Mouse (Mus musculus) liver, postnatal 0 days (tissue): Measurements from ENCODE around the gene 4930415L06Rik. TPM values are rescaled to one million over a fixed set of nuclear protein-coding genes. Genes with fewer than 3 reads are reported as not detected.

Experiments used
- ATAC-seq: fragments of 200-750 bp; cut with Nextera tagmentation; 2 replicates; pipeline ENCODE4 v1.8.0; 2017; ENCODE audit warnings: mild to moderate bottlenecking, moderate library complexity
- DNase-seq: peaks from one replicate; pipeline ENCODE4 v3.0.0-alpha.2; 2016
- H3K27ac ChIP-seq: fragments of 300-500 bp; sonication (generic); 2 replicates; pipeline ENCODE4 v1.5.1; 2014; ENCODE audit warnings: antibody characterized with exemption, moderate library complexity, mild to moderate bottlenecking, low read depth
- H3K27me3 ChIP-seq: fragments of 300-500 bp; sonication (generic); 2 replicates; pipeline ENCODE4 v1.6.1; 2014; ENCODE audit warnings: low read length, control low read depth, mixed read lengths; ENCODE audit not compliant: insufficient read depth
- H3K36me3 ChIP-seq: fragments of 300-500 bp; sonication (generic); replicated peaks from 2 replicates; pipeline ENCODE4 v1.6.1; 2014; ENCODE audit warnings: mild to moderate bottlenecking, control low read depth, low read length, moderate library complexity, mixed read lengths; ENCODE audit not compliant: insufficient read depth
- H3K4me1 ChIP-seq: fragments of 300-500 bp; sonication (generic); 2 replicates; pipeline ENCODE4 v1.6.1; 2014; ENCODE audit warnings: antibody characterized with exemption, mild to moderate bottlenecking, control low read depth; ENCODE audit not compliant: insufficient read depth
- H3K4me2 ChIP-seq: fragments of 300-500 bp; sonication (generic); 2 replicates; pipeline ENCODE4 v1.6.1; 2014; ENCODE audit warnings: low read depth, mild to moderate bottlenecking, low read length, moderate library complexity, mixed read lengths
- H3K4me3 ChIP-seq: fragments of 300-500 bp; sonication (generic); 2 replicates; pipeline ENCODE4 v1.5.1; 2014; ENCODE audit warnings: low read depth, low read length
- H3K9ac ChIP-seq: fragments of 300-500 bp; sonication (generic); replicated peaks from 2 replicates; pipeline ENCODE4 v1.6.1; 2014; ENCODE audit warnings: mild to moderate bottlenecking, moderate library complexity
- H3K9me3 ChIP-seq: fragments of 300-500 bp; sonication (generic); 2 replicates; pipeline ENCODE4 v1.6.1; 2016; ENCODE audit warnings: mild to moderate bottlenecking, control low read depth, low read length, mixed read lengths
- CTCF ChIP-seq: sonication (generic); IDR thresholded peaks from 2 replicates; pipeline ENCODE4 v1.5.1; 2016; ENCODE audit warnings: antibody characterized with exemption, low read depth
- EP300 ChIP-seq: IDR thresholded peaks from 2 replicates; pipeline ENCODE4 v1.6.1; 2016; ENCODE audit warnings: antibody characterized with exemption, low read depth, mild to moderate bottlenecking
- WGBS: fragments of 180-500 bp; shearing (Covaris S2); extraction: QIAGEN DNeasy Blood & Tissue Kit; methylation state at CpG from one replicate; pipeline ENCODE4 v1.1.7; 2014; ENCODE audit not compliant: insufficient replicate concordance; 5-methylcytosine and 5-hydroxymethylcytosine counted together
- polyA plus RNA-seq: library from polyadenylated mRNA; unstranded; fragments of >200 nt; fragmentation: Nextera tagmentation; extraction: Ambion mirVana; gene quantifications from 2 replicates; pipeline ENCODE4 v1.2.1, GENCODE M21; 2015

The 4930415L06Rik gene
- not detected in 2 replicates for polyA plus RNA-seq

DNA sequence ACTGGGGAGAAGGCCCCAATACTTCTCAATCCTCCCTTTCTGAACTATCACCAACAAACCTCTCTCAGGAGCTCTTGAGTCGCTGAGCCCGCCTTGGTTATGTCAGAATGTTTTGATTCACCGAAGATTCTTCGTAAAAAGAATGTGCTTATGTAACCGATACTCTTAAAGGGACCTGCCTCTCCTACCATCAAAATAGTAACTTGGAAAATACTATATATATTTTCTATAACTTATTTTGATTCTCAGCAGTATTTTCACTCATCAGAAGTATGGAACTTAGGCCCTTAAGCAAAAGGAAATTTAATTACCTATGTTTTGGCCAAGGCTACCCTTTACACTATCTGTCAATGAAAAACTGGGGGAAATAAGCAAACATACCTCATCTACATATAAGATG is at the start of gene 4930415L06Rik:
4930415L06Rik (minus strand) TSS at position 101 of the 400 bp plus-strand sequence.
- Histone ChIP-seq H3K4me1 (no peaks in the 10 kb centered on the region), H3K27ac (no peak within 1 kb of the TSS), H3K27me3 (no peaks in the 10 kb centered on the region), H3K9me3 (no peaks in the 10 kb centered on the region), H3K4me3 (no peak within 1 kb of the TSS), H3K9ac (no peak within 1 kb of the TSS), H3K36me3 (no peaks in the 10 kb centered on the region), H3K4me2 (no peak within 1 kb of the TSS)
- DNase-seq (no peak), ATAC-seq (no peak)
- no peak for TF ChIP-seq CTCF
- TF ChIP-seq EP300: no peak
- 78% methylated on average over 5 of the region's 5 CpGs for WGBS

DNA sequence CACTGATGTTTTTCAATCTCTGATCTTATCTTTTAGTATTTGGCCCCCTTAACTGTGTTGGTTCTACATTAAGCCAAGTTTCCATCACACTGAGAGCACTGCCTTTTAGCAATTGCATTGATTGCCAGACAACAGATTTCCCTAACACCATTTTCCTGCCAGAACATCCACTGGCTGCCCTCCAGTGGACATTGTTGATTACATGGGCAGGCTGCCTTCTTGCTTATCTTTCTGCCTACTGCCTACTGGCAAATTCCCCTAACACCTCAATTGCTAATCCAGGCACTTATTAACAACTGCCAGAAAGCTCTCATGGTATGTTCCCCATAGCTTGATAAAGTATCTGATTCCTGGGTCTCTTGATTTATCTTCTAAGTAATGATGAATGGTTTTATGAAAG is 46.0 kb upstream of the 4930415L06Rik start:
- H3K4me3 ChIP-seq: no peak overlapping the region
- no peaks in the 10 kb centered on the region for H3K9me3 ChIP-seq
- ATAC-seq: no peak
- H3K9ac ChIP-seq: no peak overlapping the region
- no peak overlapping the region for H3K4me2 ChIP-seq
- DNase-seq: no peak
- TF ChIP-seq EP300 (no peak), CTCF (no peak)
- no peaks in the 10 kb centered on the region for H3K27me3 ChIP-seq
- no peaks in the 10 kb centered on the region for H3K36me3 ChIP-seq
- no peak overlapping the region for H3K27ac ChIP-seq
- H3K4me1 ChIP-seq: no peaks in the 10 kb centered on the region

DNA sequence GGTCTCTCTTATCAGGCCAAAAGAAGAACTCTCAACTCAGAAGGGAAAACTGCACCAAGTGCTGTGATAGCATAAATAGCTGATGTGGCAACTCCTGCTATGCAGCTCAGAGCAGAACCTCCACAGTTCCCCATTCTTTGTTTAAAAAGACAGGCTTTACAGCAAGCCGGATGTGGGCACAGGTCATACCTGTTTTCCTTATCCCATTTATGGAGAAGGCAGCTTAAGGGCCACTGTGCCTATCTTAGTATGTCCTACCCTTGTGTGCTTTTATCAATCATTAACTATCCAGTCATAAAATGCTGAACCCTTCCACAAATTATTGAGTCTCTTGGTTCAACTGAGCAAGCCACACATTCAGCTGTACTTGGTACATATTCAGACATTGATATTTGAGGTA is 27.8 kb downstream of the 4930415L06Rik start:
- Histone ChIP-seq H3K27me3 (no peaks in the 10 kb centered on the region), H3K36me3 (no peaks in the 10 kb centered on the region), H3K9ac (no peak overlapping the region), H3K27ac (no peak overlapping the region), H3K9me3 (no peaks in the 10 kb centered on the region), H3K4me1 (no peaks in the 10 kb centered on the region), H3K4me3 (no peak overlapping the region), H3K4me2 (no peak overlapping the region)
- DNase-seq (no peak), ATAC-seq (no peak)
- WGBS: 65% methylated on average over 1 of the region's 1 CpGs
- TF ChIP-seq EP300: no peak
- TF ChIP-seq CTCF: no peak

Other genes starting within 250 kb of the 4930415L06Rik start
- gene 4932429P05Rik, start 180.6 kb downstream of the 4930415L06Rik start, polyA plus RNA-seq: not detected in 2 replicates